Mouse (Mus musculus) common myeloid progenitor, adult 5-6 weeks (primary cell): Measurements from ENCODE around the gene Hdac5. TPM values are rescaled to one million over a fixed set of nuclear protein-coding genes. Genes with fewer than 3 reads are reported as not detected.

ENCODE experiments used
- total RNA-seq: library from RNA; stranded (forward); fragments of 200-1000, 187-1606 nt; gene quantifications from 2 replicates; pipeline ENCODE4 v1.2.3, GENCODE M21; 2017

Gene Hdac5
- total RNA-seq, 1 experiment from 2014 or later, result 20.7 TPM

Other genes with a start within 250 kb of the Hdac5 start
- not detected in 2 replicates for gene Cfap97d1, start 245.9 kb downstream of the Hdac5 start, total RNA-seq
- gene Dusp3, start 243.2 kb downstream of the Hdac5 start, total RNA-seq, result 2.0 and 6.6 TPM in 2 replicates
- gene Mpp3, start 201.7 kb downstream of the Hdac5 start, total RNA-seq, result not detected in 2 replicates
- 0.10 and 0.78 TPM in 2 replicates for gene Cd300lg, start 188.7 kb downstream of the Hdac5 start, total RNA-seq
- gene Mpp2, start 141.7 kb downstream of the Hdac5 start, total RNA-seq, result 0.50 and 0.58 TPM in 2 replicates
- gene Ppy, start 128.8 kb downstream of the Hdac5 start, total RNA-seq, result not detected in 2 replicates
- gene Pyy, start 122.3 kb downstream of the Hdac5 start, total RNA-seq, result not detected in 2 replicates
- 0.53 and 1.7 TPM in 2 replicates for gene Nags, start 84.7 kb downstream of the Hdac5 start, total RNA-seq
- gene Tmem101, start 73.8 kb downstream of the Hdac5 start, total RNA-seq, result 11.3 and 21.5 TPM in 2 replicates
- gene Lsm12, start 44.9 kb downstream of the Hdac5 start, total RNA-seq, result 62.2 and 71.8 TPM in 2 replicates
- gene G6pc3, start 40.5 kb downstream of the Hdac5 start, total RNA-seq, result 45.2 and 51.6 TPM in 2 replicates
- 4.8 and 5.3 TPM in 2 replicates for gene BC030867, start 18.7 kb upstream of the Hdac5 start, total RNA-seq
- gene Asb16, start 38.6 kb upstream of the Hdac5 start, total RNA-seq, result 0.18 and 1.5 TPM in 2 replicates
- 24.4 and 27.5 TPM in 2 replicates for gene Tmub2, start 54.8 kb upstream of the Hdac5 start, total RNA-seq
- gene Atxn7l3, start 66.5 kb upstream of the Hdac5 start, total RNA-seq, result 19.4 and 30.4 TPM in 2 replicates
- gene Ubtf, start 89.6 kb upstream of the Hdac5 start, total RNA-seq, result 173 and 184 TPM in 2 replicates
- 0.78 and 2.9 TPM in 2 replicates for gene Slc4a1, start 136.0 kb upstream of the Hdac5 start, total RNA-seq
- 1.1 TPM in 1 of 2 replicates, not detected in the other for gene Rundc3a, start 163.2 kb upstream of the Hdac5 start, total RNA-seq
- 24.6 and 35.4 TPM in 2 replicates for gene Slc25a39, start 177.8 kb upstream of the Hdac5 start, total RNA-seq
- gene Grn, start 200.1 kb upstream of the Hdac5 start, total RNA-seq, result 20.9 and 26.1 TPM in 2 replicates
- gene Fam171a2, start 217.5 kb upstream of the Hdac5 start, total RNA-seq, result 8.2 and 11.6 TPM in 2 replicates
- gene Itga2b, start 240.0 kb upstream of the Hdac5 start, total RNA-seq, result 142 and 145 TPM in 2 replicates